Mouse (Mus musculus) MEL (cell line): ENCODE measurements around the gene Ankrd13c.

Source experiments
- E2F4 ChIP-seq: IDR thresholded peaks from 2 replicates; pipeline ENCODE4 v1.6.1; 2011; ENCODE audit warnings: low read depth, low read length, improper control_type of control experiment, borderline replicate concordance
- POLR2A ChIP-seq, 2 experiments: IDR thresholded peaks; 2 replicates each; pipeline ENCODE4 v1.6.1; 2011 to 2012; ENCODE audit warnings: low read length in 2 of 2, mild to moderate bottlenecking in 2 of 2, control low read depth in 1 of 2, improper control_type of control experiment in 1 of 2, low read depth in 1 of 2, moderate library complexity in 1 of 2; ENCODE audit not compliant: control insufficient read depth in 1 of 2, insufficient read depth in 1 of 2, poor library complexity in 1 of 2
- TAL1 ChIP-seq: IDR thresholded peaks from 2 replicates; pipeline ENCODE4 v1.6.1; 2012; ENCODE audit warnings: mild to moderate bottlenecking, inconsistent platforms, low read length, moderate library complexity, mixed read lengths

DNA sequence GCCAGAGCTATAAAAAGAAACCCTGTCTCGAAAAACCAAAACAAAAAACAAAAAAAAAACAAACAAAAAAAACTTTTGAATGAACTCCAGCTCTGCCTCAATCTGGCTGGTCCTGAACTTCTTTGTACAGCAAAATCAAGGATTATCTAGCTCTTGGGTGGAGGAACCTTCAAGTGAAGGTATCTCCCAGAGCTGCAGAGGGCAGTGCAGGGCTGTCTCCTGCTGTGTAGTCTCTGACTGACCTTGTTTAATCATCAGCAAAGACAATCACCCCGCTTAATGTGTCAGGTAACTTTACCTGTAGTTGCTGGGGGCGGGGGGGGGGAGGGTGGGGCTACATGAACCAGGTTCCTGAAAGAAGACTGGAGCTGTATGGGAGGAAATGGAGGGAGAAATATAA is 15.4 kb upstream of the Ankrd13c start:
- TF ChIP-seq E2F4 (no peak), POLR2A (IDR thresholded peaks at IDR 0.05; ENCODE audit: control insufficient read depth in 1 of 2, insufficient read depth in 1 of 2, low read depth in 1 of 2, low read length in 2 of 2, poor library complexity in 1 of 2) (no peak), TAL1 (no peak)
